Mouse (Mus musculus) lung, embryonic 14.5 days (tissue): ENCODE measurements around the gene Ifnar1. TPM values are rescaled to one million over a fixed set of nuclear protein-coding genes. Genes with fewer than 3 reads are reported as not detected.

Experiments used
- ATAC-seq: fragments of 200-750 bp; cut with Nextera tagmentation; 2 replicates; pipeline ENCODE4 v1.8.0; 2017; ENCODE audit warnings: mild to moderate bottlenecking, moderate TSS enrichment, moderate library complexity; ENCODE audit not compliant: insufficient read depth
- DNase-seq: peaks from one replicate; pipeline ENCODE4 v3.0.0-alpha.2; 2015
- H3K27ac ChIP-seq: fragments of 300-500 bp; sonication (generic); 2 replicates; pipeline ENCODE4 v1.5.1; 2014; ENCODE audit warnings: low read depth, mild to moderate bottlenecking, moderate library complexity
- H3K27me3 ChIP-seq: fragments of 300-500 bp; sonication (generic); 2 replicates; pipeline ENCODE4 v1.6.1; 2014; ENCODE audit warnings: low read length, control low read depth; ENCODE audit not compliant: insufficient read depth
- H3K36me3 ChIP-seq: fragments of 300-500 bp; sonication (generic); 2 replicates; pipeline ENCODE4 v1.6.1; 2014; ENCODE audit warnings: control low read depth; ENCODE audit not compliant: insufficient read depth
- H3K4me1 ChIP-seq: fragments of 300-500 bp; sonication (generic); 2 replicates; pipeline ENCODE4 v1.6.1; 2014; ENCODE audit warnings: antibody characterized with exemption, control low read depth; ENCODE audit not compliant: insufficient read depth
- H3K4me2 ChIP-seq: fragments of 300-500 bp; sonication (generic); 2 replicates; pipeline ENCODE4 v1.6.1; 2014; ENCODE audit warnings: mild to moderate bottlenecking
- H3K4me3 ChIP-seq: fragments of 300-500 bp; sonication (generic); 2 replicates; pipeline ENCODE4 v1.5.1; 2014; ENCODE audit warnings: low read depth, low read length
- H3K9ac ChIP-seq: fragments of 300-500 bp; sonication (generic); 2 replicates; pipeline ENCODE4 v1.6.1; 2014
- H3K9me3 ChIP-seq: fragments of 300-500 bp; sonication (generic); 2 replicates; pipeline ENCODE4 v1.6.1; 2016; ENCODE audit warnings: low read depth, low read length, control low read depth
- CTCF ChIP-seq: IDR thresholded peaks from 2 replicates; pipeline ENCODE4 v1.5.1; 2016; ENCODE audit warnings: antibody characterized with exemption, low read depth
- WGBS: fragments of 180-500 bp; shearing (Covaris S2); extraction: QIAGEN DNeasy Blood & Tissue Kit; methylation state at CpG from one replicate; pipeline ENCODE4 v1.1.7; 2014; 5-methylcytosine and 5-hydroxymethylcytosine counted together
- microRNA-seq: library from miRNA; unstranded; fragments of <30 nt; microRNA quantifications from one replicate; pipeline ENCODE4, GENCODE M21; 2016; ENCODE audit warnings: borderline number of aligned reads
- polyA plus RNA-seq: library from polyadenylated mRNA; unstranded; fragments of >200 nt; fragmentation: Nextera tagmentation; extraction: Ambion mirVana; gene quantifications from 2 replicates; pipeline ENCODE4 v1.2.1, GENCODE M21; 2014

The Ifnar1 gene
- polyA plus RNA-seq, 1 experiment from 2014 or later = 73.6 TPM

DNA sequence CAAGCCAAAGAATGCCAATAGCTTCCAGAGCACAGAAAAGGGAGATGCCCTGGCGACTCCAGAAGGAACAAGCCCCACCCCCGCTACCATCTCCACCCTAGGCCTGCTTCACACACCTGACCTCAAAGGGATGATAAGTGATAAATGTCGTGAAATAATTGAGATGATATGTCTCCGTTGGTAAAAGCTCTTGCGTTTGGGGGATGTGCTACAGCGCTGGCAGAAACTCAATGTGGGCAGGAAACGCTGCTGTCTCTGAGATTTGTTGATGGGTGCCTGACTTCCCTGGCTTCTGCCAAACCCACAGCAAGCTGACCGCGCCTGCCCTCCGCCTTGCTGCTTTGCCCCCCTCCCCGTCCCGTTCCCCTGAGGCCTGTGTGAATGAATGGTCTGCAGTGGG is 68.6 kb downstream of the Ifnar1 start:
- Histone ChIP-seq H3K4me2 (peak overlapping the region; percentile 27; the same call in 1 of the 2 replicates), H3K9me3 (no peaks in the 10 kb centered on the region), H3K36me3 (peaks cover 22% of the 10 kb centered on the region; the same call in 1 of the 2 replicates), H3K4me1 (peaks cover 5% of the 10 kb centered on the region; the same call in 1 of the 2 replicates), H3K27me3 (no peaks in the 10 kb centered on the region), H3K9ac (no peak overlapping the region), H3K4me3 (no peak overlapping the region), H3K27ac (no peak overlapping the region)
- DNase-seq (peak; percentile 59), ATAC-seq (peak; percentile 53; the same call in 1 of the 2 replicates)
- TF ChIP-seq CTCF = no peak
- 40% methylated on average over 12 of the region's 12 CpGs for WGBS

DNA sequence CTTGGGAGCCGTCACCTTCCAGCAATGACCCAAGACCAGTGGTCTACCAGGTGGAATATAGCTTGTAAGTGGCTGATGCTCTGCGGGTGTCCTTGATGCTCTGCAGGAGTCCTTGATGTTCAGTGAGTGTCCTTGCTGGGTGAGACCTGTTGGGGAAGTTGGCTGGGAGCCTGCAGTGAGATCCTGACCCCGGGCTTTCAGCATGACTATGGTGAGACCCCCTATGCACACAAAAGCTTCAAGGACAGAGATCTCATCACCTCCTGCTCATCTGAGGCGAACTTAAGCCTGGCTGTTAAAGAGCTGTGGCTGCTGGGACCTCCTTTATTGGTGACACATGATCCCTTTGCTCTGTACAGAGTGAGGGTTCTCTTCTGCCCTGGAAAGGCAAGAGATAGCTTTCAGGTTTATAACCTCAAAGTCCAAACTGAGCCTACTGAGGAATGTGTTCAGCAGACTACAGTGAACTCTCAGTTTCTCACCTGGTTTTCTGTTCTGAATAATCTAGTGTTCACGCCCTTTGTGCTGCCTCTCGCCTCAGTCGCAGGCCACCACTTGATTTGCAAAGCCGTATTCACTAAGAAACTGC is 70.1 kb downstream of the Ifnar1 start:
- H3K36me3 ChIP-seq = peaks cover 32% of the 10 kb centered on the region
- TF ChIP-seq CTCF = no peak
- H3K9me3 ChIP-seq = no peaks in the 10 kb centered on the region
- H3K27me3 ChIP-seq = no peaks in the 10 kb centered on the region
- WGBS = 87% methylated on average over 8 of the region's 8 CpGs
- H3K27ac ChIP-seq = no peak overlapping the region
- H3K9ac ChIP-seq = no peak overlapping the region
- ATAC-seq (no peak), DNase-seq (no peak)
- no peak overlapping the region for H3K4me3 ChIP-seq
- peaks cover 5% of the 10 kb centered on the region; the same call in 1 of the 2 replicates for H3K4me1 ChIP-seq
- H3K4me2 ChIP-seq = no peak overlapping the region

DNA sequence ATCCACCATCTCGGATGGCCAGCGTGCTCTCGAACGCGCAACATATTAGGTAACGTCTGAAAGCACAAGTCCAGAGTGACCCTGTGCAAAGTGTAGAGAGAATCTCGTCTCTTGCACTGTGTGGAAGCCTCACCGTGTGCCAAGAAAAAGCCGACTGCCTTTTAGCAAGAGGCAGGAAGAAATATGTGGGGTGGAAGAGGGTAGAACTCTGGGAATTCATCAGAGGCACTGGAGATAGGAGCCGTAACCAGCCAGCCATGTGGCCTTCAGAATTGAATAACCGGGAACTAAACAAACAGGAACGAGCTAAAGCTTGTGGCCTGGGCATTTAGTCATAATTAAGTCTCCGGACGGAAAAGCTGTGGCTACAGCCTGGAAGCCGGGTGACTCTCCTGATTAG is 71.6 kb downstream of the Ifnar1 start:
- Histone ChIP-seq H3K27ac (no peak overlapping the region), H3K36me3 (peaks cover 45% of the 10 kb centered on the region), H3K27me3 (no peaks in the 10 kb centered on the region), H3K4me2 (no peak overlapping the region), H3K9me3 (no peaks in the 10 kb centered on the region), H3K9ac (no peak overlapping the region), H3K4me3 (no peak overlapping the region), H3K4me1 (peaks cover 5% of the 10 kb centered on the region; the same call in 1 of the 2 replicates)
- 73% methylated on average over 15 of the region's 15 CpGs for WGBS
- no peak for TF ChIP-seq CTCF
- DNase-seq (no peak), ATAC-seq (no peak)

Small RNA genes within 50 kb of the gene (microRNA-seq; reads per million reads assigned to microRNA genes)
- not detected for gene Mir6367

Other genes starting within 250 kb of the Ifnar1 start
- 0.08 and 0.11 TPM in 2 replicates for gene Olig1, start 215.5 kb upstream of the Ifnar1 start, polyA plus RNA-seq
- gene Ifnar2, start 112.5 kb upstream of the Ifnar1 start, polyA plus RNA-seq = 54.1 and 62.0 TPM in 2 replicates
- 0.47 TPM in 1 of 2 replicates, not detected in the other for gene Gm21970, start 93.5 kb upstream of the Ifnar1 start, polyA plus RNA-seq
- 32.8 and 36.4 TPM in 2 replicates for gene Il10rb, start 79.1 kb upstream of the Ifnar1 start, polyA plus RNA-seq
- 47.7 and 52.1 TPM in 2 replicates for gene Ifngr2, start 61.8 kb downstream of the Ifnar1 start, polyA plus RNA-seq
- gene Tmem50b, start 112.6 kb downstream of the Ifnar1 start, polyA plus RNA-seq = 33.1 and 37.2 TPM in 2 replicates
- gene Dnajc28, start 133.8 kb downstream of the Ifnar1 start, polyA plus RNA-seq = 2.5 and 2.7 TPM in 2 replicates
- 113 and 129 TPM in 2 replicates for gene Gart, start 161.7 kb downstream of the Ifnar1 start, polyA plus RNA-seq
- 149 and 155 TPM in 2 replicates for gene Son, start 162.3 kb downstream of the Ifnar1 start, polyA plus RNA-seq
- 34.4 and 35.9 TPM in 2 replicates for gene Donson, start 203.5 kb downstream of the Ifnar1 start, polyA plus RNA-seq
- 69.7 and 74.5 TPM in 2 replicates for gene Cryzl1, start 243.7 kb downstream of the Ifnar1 start, polyA plus RNA-seq
- gene Itsn1, start 244.0 kb downstream of the Ifnar1 start, polyA plus RNA-seq = 25.4 and 28.5 TPM in 2 replicates